Mouse (Mus musculus) hindbrain, embryonic 13.5 days (tissue): ENCODE results near the gene Ddc. TPM values are rescaled to one million over a fixed set of nuclear protein-coding genes. Genes with fewer than 3 reads are reported as not detected.

ENCODE experiments used
- ATAC-seq: fragments of 200-750 bp; cut with Nextera tagmentation; 2 replicates; pipeline ENCODE4 v1.8.0; 2017; ENCODE audit warnings: moderate TSS enrichment; ENCODE audit not compliant: low FRiP score
- H3K27ac ChIP-seq: fragments of 300-500 bp; sonication (generic); 2 replicates; pipeline ENCODE4 v1.5.1; 2015; ENCODE audit warnings: inconsistent platforms, mild to moderate bottlenecking, moderate library complexity
- H3K27me3 ChIP-seq: fragments of 300-500 bp; sonication (generic); 2 replicates; pipeline ENCODE4 v1.6.1; 2015; ENCODE audit warnings: mild to moderate bottlenecking, inconsistent platforms
- H3K36me3 ChIP-seq: fragments of 300-500 bp; sonication (generic); 2 replicates; pipeline ENCODE4 v1.6.1; 2015; ENCODE audit warnings: mild to moderate bottlenecking, inconsistent platforms
- H3K4me1 ChIP-seq: fragments of 300-500 bp; sonication (generic); replicated peaks from 2 replicates; pipeline ENCODE4 v1.6.1; 2015; ENCODE audit warnings: inconsistent platforms
- H3K4me2 ChIP-seq: fragments of 300-500 bp; sonication (generic); 2 replicates; pipeline ENCODE4 v1.6.1; 2015; ENCODE audit warnings: inconsistent platforms, mild to moderate bottlenecking, moderate library complexity
- H3K4me3 ChIP-seq: fragments of 300-500 bp; sonication (generic); 2 replicates; pipeline ENCODE4 v1.5.1; 2015; ENCODE audit warnings: mild to moderate bottlenecking, inconsistent platforms
- H3K9ac ChIP-seq: fragments of 300-500 bp; sonication (generic); 2 replicates; pipeline ENCODE4 v1.6.1; 2015; ENCODE audit warnings: mild to moderate bottlenecking, inconsistent platforms
- H3K9me3 ChIP-seq: fragments of 300-500 bp; sonication (generic); 2 replicates; pipeline ENCODE4 v1.6.1; 2016; ENCODE audit warnings: inconsistent platforms
- WGBS: fragments of 180-500 bp; shearing (Covaris S2); methylation state at CpG from one replicate; pipeline ENCODE4 v1.1.7; 2015; 5-methylcytosine and 5-hydroxymethylcytosine counted together
- polyA plus RNA-seq: library from polyadenylated mRNA; unstranded; fragments of >200 nt; fragmentation: Nextera tagmentation; extraction: Ambion mirVana; gene quantifications from 2 replicates; pipeline ENCODE4 v1.2.1, GENCODE M21; 2015

Gene Ddc
- polyA plus RNA-seq, 1 experiment from 2014 or later, result 5.8 TPM

GRCm38 (mm10) chr11:11932102-11932789 is 34.3 kb upstream of the Ddc start:
- 42% methylated on average over 11 of the region's 11 CpGs for WGBS
- Histone ChIP-seq H3K4me2 (no peak overlapping the region), H3K4me3 (no peak overlapping the region), H3K36me3 (peaks cover 34% of the 10 kb centered on the region), H3K27ac (peak overlapping the region; percentile 30; the same call in 1 of the 2 replicates), H3K27me3 (0 out of 2 replicates have a peak, but pooled peaks cover 4% of the 10 kb centered on the region), H3K9ac (no peak overlapping the region), H3K9me3 (no peaks in the 10 kb centered on the region), H3K4me1 (peaks cover 10% of the 10 kb centered on the region)
- ATAC-seq, result peak; percentile 62

DNA sequence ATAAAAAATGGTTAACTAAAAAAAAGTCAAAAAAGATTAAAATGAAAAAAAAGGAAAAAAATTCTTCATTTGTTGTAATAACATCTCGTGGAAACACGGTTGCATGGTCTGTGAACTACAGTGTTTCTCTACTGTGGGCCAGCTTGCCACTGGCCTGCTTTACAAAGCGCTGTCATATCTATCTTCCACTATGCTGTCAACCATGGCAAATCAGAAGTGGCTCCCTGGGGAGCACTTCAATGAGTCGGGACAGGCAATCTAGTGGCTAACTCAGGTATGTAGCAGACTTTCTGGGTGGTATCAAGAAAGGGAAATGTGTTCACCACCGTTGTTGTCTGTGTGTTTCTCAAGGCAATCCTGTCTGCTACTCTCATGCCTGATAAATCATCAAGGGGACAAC is 33.7 kb upstream of the Ddc start:
- peaks cover 10% of the 10 kb centered on the region for H3K4me1 ChIP-seq
- WGBS, result 45% methylated on average over 5 of the region's 5 CpGs
- H3K36me3 ChIP-seq, result peaks cover 29% of the 10 kb centered on the region
- 0 out of 2 replicates have a peak overlapping the region, but pooled peaks have one; percentile 30 for H3K27ac ChIP-seq
- no peaks in the 10 kb centered on the region for H3K9me3 ChIP-seq
- 0 out of 2 replicates have a peak, but pooled peaks cover 4% of the 10 kb centered on the region for H3K27me3 ChIP-seq
- H3K4me2 ChIP-seq, result no peak overlapping the region
- ATAC-seq, result no peak
- no peak overlapping the region for H3K9ac ChIP-seq
- H3K4me3 ChIP-seq, result no peak overlapping the region

DNA sequence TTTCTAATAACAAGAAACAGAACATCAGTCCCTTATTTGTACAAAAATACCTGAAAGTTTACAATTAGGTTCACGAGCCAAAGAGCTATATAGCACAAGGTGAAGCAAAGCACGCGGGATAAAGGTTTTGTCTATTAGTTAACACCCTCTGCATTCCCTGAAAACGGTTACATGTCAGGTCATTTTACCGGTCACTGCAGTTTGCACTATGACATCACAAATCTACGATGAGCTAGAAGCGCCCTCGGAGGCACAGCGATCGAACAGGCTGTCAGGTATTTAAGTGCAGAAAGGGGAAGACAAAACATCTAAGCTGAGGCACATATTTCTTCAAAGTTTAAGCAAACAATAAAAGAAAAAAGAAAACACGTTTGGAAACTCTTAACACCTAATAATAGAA is 32.6 kb upstream of the Ddc start:
- 91% methylated on average over 11 of the region's 11 CpGs for WGBS
- no peaks in the 10 kb centered on the region for H3K27me3 ChIP-seq
- no peak overlapping the region for H3K4me3 ChIP-seq
- ATAC-seq, result no peak
- no peak overlapping the region for H3K27ac ChIP-seq
- no peak overlapping the region for H3K9ac ChIP-seq
- no peaks in the 10 kb centered on the region for H3K9me3 ChIP-seq
- H3K36me3 ChIP-seq, result peaks cover 17% of the 10 kb centered on the region
- H3K4me2 ChIP-seq, result no peak overlapping the region
- peaks cover 10% of the 10 kb centered on the region for H3K4me1 ChIP-seq

GRCm38 (mm10) chr11:11929059-11929458 is 31.1 kb upstream of the Ddc start:
- Histone ChIP-seq H3K9me3 (no peaks in the 10 kb centered on the region), H3K27me3 (no peaks in the 10 kb centered on the region), H3K9ac (no peak overlapping the region), H3K4me1 (peaks cover 10% of the 10 kb centered on the region), H3K4me2 (no peak overlapping the region), H3K27ac (no peak overlapping the region), H3K4me3 (no peak overlapping the region), H3K36me3 (peaks cover 10% of the 10 kb centered on the region)
- no peak for ATAC-seq
- WGBS, result 90% methylated on average over 3 of the region's 3 CpGs

DNA sequence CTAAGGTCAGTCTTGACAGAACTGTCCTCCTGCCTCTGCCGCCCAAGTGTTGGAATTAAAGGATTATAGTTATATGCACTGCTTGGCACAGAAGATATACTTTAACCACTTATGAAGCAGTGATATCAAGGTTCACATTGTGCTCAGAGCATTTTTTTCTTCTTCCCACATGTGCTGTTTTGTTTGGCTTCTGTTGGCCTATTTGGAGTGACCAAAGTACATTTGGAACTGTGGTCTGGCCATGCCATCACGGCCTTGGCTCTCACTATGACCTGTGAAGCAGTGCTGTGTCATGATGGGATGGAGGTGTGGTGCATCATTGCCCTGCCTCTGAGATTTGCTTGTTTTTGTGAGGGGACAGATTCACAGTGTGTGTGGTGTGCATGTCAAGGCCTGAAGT is 30.6 kb upstream of the Ddc start:
- Histone ChIP-seq H3K4me3 (no peak overlapping the region), H3K4me2 (no peak overlapping the region), H3K36me3 (peaks cover 7% of the 10 kb centered on the region), H3K9ac (no peak overlapping the region), H3K27ac (no peak overlapping the region), H3K27me3 (no peaks in the 10 kb centered on the region), H3K4me1 (peaks cover 10% of the 10 kb centered on the region), H3K9me3 (no peaks in the 10 kb centered on the region)
- no peak for ATAC-seq
- WGBS, result 91% methylated on average over 2 of the region's 2 CpGs

DNA sequence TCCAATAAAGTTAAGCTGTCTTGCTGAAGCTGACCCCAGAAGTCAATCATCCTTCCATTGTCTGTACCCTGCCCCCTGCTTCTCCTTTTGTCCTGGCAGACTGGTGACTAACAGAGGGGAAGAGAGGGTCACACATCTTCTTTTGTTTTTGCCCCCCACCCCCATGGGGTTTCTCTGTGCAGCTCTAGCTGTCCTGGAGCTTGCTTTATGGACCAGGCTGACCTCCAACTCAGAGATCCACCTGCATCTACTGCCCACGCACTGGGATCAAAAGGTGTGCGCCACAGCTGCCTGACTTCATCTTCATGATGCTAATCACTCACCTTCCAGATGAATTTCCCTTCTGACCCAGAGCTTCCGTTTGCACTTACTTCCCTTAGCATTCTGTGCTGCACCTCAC is 26.0 kb upstream of the Ddc start:
- Histone ChIP-seq H3K4me1 (no peaks in the 10 kb centered on the region), H3K4me3 (no peak overlapping the region), H3K9me3 (no peaks in the 10 kb centered on the region), H3K4me2 (no peak overlapping the region), H3K9ac (no peak overlapping the region), H3K36me3 (no peaks in the 10 kb centered on the region), H3K27me3 (no peaks in the 10 kb centered on the region), H3K27ac (no peak overlapping the region)
- no peak for ATAC-seq
- 32% methylated on average over 3 of the region's 3 CpGs for WGBS

DNA sequence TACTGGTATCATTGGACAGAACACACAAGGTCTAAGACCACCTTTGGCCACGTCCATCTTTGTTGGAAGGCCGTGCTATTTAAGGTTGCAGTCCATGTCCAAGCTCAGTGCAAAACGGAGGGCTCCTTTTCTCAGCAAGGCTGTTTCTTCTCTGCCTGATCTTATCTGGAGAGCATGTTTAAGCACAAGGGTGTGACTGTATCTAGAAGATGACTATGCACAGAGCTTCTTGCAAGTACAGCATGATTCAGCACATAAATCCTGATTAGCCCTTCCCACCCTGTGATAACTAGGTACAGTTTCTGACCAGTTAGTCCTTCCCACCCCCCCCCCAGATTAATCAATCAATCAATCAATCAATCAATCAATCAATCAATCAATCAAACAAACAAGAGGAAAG is 25.4 kb upstream of the Ddc start:
- Histone ChIP-seq H3K9me3 (no peaks in the 10 kb centered on the region), H3K4me1 (no peaks in the 10 kb centered on the region), H3K9ac (no peak overlapping the region), H3K36me3 (no peaks in the 10 kb centered on the region), H3K4me3 (no peak overlapping the region), H3K27me3 (no peaks in the 10 kb centered on the region), H3K27ac (no peak overlapping the region), H3K4me2 (no peak overlapping the region)
- WGBS, result 82% methylated on average over 3 of the region's 3 CpGs
- ATAC-seq, result no peak

DNA sequence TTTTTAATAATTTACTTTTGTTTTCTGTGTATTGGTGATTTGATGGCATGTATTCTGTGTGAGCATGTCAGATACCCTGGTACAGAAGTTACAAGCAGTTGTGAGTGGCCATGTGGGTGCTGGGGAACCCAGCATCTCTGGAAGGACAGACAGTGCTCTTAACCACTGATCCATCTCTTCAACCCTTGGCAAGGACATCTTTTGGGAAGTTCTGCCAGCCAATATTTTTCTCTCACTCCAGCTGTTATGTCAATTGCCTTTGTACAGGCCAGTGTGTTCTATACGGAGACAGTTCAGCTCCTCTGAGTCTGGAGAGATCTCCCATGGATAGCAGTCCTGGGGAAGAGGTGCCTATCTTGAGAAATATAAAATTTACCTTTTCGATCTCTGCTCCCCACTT is 24.2 kb upstream of the Ddc start:
- no peaks in the 10 kb centered on the region for H3K4me1 ChIP-seq
- H3K27ac ChIP-seq, result no peak overlapping the region
- H3K9me3 ChIP-seq, result no peaks in the 10 kb centered on the region
- no peak overlapping the region for H3K9ac ChIP-seq
- H3K4me3 ChIP-seq, result no peak overlapping the region
- 86% methylated on average over 2 of the region's 2 CpGs for WGBS
- H3K36me3 ChIP-seq, result no peaks in the 10 kb centered on the region
- no peak for ATAC-seq
- no peak overlapping the region for H3K4me2 ChIP-seq
- no peaks in the 10 kb centered on the region for H3K27me3 ChIP-seq

DNA sequence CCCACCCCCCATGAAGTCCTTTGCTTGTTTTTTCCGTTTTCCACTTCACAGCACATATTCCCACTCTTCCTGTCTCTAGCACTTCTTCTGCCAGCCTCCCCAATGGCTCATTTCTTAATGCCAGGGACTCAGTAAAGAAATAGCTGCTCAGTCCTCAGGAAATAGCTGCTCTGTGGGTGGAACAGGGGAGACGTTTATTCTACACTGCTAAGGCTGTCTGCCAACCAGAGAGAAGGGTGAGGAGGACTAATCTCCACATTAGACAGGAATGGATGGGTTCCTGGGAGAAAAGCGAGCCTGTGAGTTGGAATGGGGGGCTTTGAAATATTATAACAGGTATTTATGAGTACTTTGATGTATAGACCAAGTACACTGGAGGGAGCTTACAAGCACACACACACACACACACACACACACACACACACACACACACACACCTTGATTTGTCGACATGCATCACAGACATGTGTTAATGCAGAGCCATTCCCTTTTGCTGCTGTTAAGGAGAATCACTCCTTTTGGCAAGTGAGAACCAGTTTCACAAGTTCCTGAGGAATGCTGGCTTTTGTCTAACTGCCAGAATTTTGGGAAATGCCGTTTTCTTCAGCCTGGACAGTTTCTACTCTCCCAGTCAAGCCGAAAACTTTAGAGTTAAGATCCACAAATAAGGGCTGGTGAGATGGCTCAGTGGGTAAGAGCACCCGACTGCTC is 9.9 kb upstream of the Ddc start:
- ATAC-seq, result no peak
- Histone ChIP-seq H3K27ac (no peak overlapping the region), H3K4me1 (no peaks in the 10 kb centered on the region), H3K4me3 (no peak overlapping the region), H3K4me2 (no peak overlapping the region), H3K9ac (no peak overlapping the region), H3K36me3 (no peaks in the 10 kb centered on the region), H3K9me3 (no peaks in the 10 kb centered on the region), H3K27me3 (no peaks in the 10 kb centered on the region)
- WGBS, result 66% methylated on average over 7 of the region's 7 CpGs

DNA sequence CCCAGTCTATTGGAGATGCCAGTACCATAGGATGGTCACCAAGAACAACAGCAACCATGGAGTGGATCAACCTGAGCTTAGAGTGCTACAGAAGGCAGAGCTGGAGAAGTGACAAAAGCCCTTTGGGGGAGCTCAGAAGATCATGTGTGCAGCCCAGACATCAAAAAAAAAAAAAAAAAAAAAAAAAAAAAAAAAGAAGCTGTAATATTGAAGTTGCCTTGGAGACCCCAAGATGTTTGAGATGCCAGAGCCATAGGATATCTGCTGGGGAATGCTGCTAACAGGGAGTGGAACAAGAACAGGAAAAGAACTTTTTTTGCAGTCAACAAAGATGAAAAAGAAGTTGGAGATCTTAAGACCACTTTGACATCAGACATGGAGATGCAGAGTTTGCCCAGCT is 7.6 kb upstream of the Ddc start:
- Histone ChIP-seq H3K36me3 (no peaks in the 10 kb centered on the region), H3K9ac (no peak overlapping the region), H3K4me2 (no peak overlapping the region), H3K4me1 (no peaks in the 10 kb centered on the region), H3K4me3 (no peak overlapping the region), H3K9me3 (no peaks in the 10 kb centered on the region), H3K27me3 (no peaks in the 10 kb centered on the region), H3K27ac (no peak overlapping the region)
- no peak for ATAC-seq

DNA sequence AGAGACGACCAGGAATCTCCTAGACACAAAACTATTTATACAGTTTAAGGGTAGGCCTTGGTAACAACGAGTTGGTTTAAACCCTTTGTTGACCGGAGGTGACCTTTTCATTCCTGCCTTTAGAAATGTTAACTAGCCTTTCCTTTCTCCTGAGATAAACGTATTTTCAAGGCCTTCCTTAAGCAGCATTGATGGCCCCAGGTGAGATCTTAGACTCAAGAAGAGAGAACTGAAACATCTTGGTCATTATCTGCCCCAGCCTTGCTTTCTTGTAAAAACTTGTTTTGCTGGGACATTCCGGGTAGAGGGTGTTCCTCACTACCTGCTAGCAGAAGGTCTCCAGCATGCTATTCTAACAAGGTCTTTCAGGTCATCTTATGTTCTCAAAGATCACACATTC is 7.1 kb upstream of the Ddc start:
- WGBS, result 63% methylated on average over 5 of the region's 5 CpGs
- no peaks in the 10 kb centered on the region for H3K36me3 ChIP-seq

DNA sequence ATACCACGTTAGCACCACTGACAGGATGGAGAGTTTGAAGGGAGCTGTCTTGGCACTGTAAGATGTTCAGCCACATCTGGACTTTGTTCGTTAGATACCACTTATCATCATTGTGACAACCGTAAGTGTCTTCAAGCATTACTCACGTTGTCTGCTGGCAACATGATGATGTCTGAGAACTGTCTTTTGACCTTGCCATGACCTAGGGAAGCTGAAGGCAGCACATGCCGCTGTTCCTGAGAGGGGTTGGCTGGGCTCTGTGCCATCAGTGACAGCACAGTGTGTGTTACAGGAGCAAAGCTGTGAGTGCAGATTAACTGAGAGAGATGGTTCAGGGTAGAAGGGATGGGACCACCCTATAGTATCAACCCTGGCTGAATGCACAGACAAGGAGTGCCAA is 3.6 kb upstream of the Ddc start:
- no peak overlapping the region for H3K9ac ChIP-seq
- 79% methylated on average over 5 of the region's 5 CpGs for WGBS
- ATAC-seq, result no peak
- H3K4me2 ChIP-seq, result no peak overlapping the region
- no peaks in the 10 kb centered on the region for H3K9me3 ChIP-seq
- no peaks in the 10 kb centered on the region for H3K27me3 ChIP-seq
- no peak overlapping the region for H3K27ac ChIP-seq
- no peaks in the 10 kb centered on the region for H3K36me3 ChIP-seq
- no peaks in the 10 kb centered on the region for H3K4me1 ChIP-seq
- no peak overlapping the region for H3K4me3 ChIP-seq

More for the DNA sequence above, 7.1 kb upstream of the Ddc start:
- Histone ChIP-seq H3K4me1 (no peaks in the 10 kb centered on the region), H3K27me3 (no peaks in the 10 kb centered on the region), H3K4me2 (no peak overlapping the region), H3K27ac (no peak overlapping the region), H3K9ac (no peak overlapping the region), H3K4me3 (no peak overlapping the region), H3K9me3 (no peaks in the 10 kb centered on the region)
- no peak for ATAC-seq

DNA sequence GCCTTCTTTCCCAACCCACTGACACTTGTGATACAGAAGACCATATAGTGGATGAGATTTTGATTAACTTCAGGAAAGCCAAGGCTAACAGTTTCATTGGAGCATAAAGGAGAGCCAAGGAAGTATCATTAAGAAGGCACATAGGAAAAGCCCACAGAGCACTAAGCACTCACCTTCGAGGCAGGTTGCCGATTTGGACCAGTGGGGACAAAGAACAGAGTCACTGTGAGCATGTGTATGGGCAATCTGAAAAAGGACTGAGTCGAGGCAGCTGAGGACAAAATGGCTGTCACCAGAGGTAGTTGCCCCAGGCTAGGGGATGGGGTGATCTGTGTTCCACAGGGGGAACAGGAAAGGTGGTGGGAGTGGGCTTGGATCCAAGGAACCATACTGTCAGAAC is 552 bp upstream of the Ddc start:
- Histone ChIP-seq H3K4me2 (no peak overlapping the region), H3K4me3 (no peak overlapping the region), H3K27me3 (no peaks in the 10 kb centered on the region), H3K9ac (no peak overlapping the region), H3K27ac (no peak overlapping the region), H3K9me3 (no peaks in the 10 kb centered on the region), H3K4me1 (no peaks in the 10 kb centered on the region), H3K36me3 (no peaks in the 10 kb centered on the region)
- ATAC-seq, result no peak
- WGBS, result 95% methylated on average over 3 of the region's 3 CpGs
